Mouse (Mus musculus): ENCODE results near the gene Itgb2.

- TF ChIP-seq CTCF (conservative IDR thresholded peaks at IDR 0.05; ENCODE audit: insufficient read depth, insufficient read length, low read depth, low read length): no peak
- TF ChIP-seq POLR2A (IDR thresholded peaks at IDR 0.05; ENCODE audit: low read depth, low read length): no peak
Observed at GRCm38 (mm10) chr10:77532020-77532413, 2.0 kb downstream of the Itgb2 start.
